Mouse (Mus musculus) lung, adult 2 months (tissue): ENCODE data around the gene Cir1.

Experiments used
- CTCF ChIP-seq: fragments of 200-500 bp; IDR thresholded peaks from 2 replicates; pipeline ENCODE4 v1.5.1; 2011; ENCODE audit warnings: mild to moderate bottlenecking, low read length, control low read depth; ENCODE audit not compliant: insufficient read depth
- POLR2A ChIP-seq: fragments of 200-500 bp; IDR thresholded peaks from 2 replicates; pipeline ENCODE4 v1.6.1; 2011; ENCODE audit warnings: low read depth, mild to moderate bottlenecking, control low read depth, low read length, borderline replicate concordance; ENCODE audit errors: extremely low read depth

- TF ChIP-seq CTCF (no peak), POLR2A (no peak)
These were observed 13.4 kb upstream of the Cir1 start for GRCm38 (mm10) chr2:73325871-73326270.
